Mouse (Mus musculus): ENCODE measurements around the gene Sec24c.
A peak's percentile ranks its signal among the peaks of the same experiment; 100 is the strongest.
"Not testable (repeated sequence)": the region's sequence is repeated elsewhere in the genome, so short reads cannot be mapped to it uniquely, and the experiment has no call there.

Sec24c gene

DNA sequence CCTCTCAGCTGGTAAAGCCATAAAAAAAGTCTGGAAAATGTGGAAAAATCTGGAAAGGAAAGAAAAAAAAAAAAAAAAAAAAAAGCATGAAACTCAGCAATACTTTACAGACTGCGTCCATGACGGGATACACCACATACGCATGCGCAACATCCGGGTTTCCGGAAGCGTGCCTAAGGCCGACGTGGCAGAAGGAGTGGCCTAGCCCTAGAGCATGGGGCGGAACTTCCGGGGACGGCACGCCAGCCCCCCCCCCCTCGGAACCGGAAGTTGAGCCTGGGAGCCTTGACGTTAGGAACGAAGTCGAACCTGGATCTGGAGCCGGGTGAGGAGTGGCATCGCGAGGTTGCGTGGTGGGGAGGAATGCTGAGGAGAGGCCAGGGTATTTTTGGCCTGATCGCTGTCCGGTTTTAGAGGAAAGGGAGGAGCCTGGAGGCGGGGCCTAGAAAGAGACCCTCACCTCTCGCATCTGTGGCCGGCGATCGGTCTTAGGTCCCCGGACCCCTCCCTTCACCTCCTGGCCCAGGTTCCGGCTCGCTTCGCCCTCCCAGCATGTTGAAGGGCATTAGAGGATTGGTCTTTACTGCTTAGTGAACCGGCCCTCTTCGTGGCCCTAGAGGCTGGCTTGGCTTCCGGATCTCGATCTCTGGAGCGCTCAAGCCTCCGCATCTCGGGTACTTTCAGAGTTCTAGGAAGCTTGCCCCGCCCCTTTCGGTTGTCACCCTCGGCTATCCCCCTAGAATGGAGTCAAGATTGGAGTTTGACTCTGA is at the start of gene Sec24c:
Gene Sec24c (plus strand): TSS at position 245 of the 770 bp plus-strand sequence.
- peak; percentile 99 for DNase-seq (ENCODE audit: low spot score)

DNA sequence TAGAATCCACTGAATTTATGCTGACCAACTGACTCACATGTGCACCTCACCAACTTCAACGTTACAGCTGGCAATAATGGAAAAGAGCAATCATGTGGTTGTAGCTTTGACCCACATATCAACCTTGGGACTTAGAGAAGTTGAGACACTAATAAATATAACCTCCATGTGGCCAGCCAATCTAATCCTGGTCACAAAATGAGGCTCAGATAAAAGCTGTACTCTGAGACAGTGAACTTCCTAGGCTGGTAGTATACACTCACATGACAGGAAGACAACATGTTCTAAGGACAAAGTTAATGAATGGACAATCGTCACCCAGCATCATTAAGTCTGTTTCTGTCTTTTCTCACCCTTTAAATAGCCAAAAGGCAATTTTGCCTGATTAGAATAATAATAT is 47.7 kb upstream of the Sec24c start:
- no peak for DNase-seq (ENCODE audit: low spot score)

DNA sequence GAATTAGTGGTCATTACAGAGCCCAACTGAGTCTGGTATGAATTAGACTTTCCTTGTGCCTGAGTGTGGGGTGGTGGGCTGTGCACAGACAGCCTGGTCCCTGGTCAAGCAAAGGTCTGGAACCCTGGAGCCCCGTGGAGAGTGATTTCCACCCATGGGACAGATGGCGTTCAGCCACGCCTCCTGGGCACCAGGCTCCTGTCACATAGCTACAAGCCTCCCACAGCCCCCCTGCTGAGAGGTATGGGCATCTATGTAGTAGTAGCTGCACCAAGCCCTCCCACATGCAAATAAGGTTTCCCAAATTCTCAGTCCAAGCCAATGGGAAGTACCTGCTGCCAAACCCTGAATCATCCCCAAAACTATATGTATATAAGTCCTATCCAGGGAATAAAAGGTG is 47.1 kb upstream of the Sec24c start:
- no peak for DNase-seq (ENCODE audit: low spot score)

DNA sequence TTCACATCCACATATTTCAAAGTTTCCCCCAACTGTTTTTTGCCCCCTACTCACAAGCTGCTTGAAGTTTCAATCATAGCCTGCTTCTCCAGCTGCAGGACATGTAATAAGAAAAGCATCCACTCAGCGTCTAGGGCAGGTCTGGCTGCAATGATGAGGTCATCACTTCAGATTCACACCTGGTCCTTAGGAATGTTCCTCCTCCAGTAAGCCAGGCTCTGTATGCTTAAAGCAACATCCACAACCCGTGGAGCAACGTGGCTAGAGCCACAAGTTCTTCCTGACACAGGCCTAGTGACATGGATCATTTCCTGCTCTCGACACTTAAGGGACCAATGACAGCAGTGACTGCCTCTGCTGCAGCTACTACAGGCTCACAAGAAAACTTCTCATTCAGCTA is 42.9 kb upstream of the Sec24c start:
- DNase-seq (ENCODE audit: low spot score): no peak

DNA sequence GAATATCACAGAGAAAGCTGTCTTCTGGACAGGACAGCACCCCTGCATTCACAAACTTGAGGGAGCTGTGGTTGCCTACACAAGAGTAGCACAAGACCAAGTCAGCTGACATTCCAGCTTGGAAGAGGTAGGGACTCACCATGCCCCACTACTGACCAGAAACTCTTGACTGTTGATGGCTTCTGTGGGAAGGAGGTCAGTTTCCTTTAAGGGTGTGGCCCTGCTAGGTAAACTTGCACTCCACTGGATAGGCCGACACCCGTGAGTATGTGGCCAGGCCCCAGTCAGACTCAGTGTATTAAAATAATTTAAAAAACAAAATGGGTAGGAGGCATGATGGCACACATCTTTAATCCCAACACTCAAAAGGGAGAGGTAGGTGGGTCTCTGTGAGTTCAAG is 38.6 kb upstream of the Sec24c start:
- DNase-seq (ENCODE audit: low spot score): no peak

DNA sequence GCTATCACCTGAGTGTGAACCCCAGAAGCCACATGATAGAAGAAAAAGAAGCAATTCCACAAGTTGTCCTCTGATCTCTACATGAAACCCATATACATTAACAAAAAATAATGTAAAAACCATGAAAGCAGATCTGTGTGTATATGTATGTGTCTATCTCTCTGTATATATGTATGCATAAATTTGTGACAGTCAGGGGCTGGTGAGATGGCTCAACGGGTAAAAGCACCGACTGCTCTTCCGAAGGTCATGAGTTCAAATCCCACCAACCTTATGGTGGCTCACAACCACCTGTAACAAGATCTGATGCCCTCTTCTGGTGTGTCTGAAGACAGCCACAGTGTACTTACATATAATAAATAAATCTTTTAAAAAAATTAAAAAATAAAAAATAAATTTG is 37.1 kb upstream of the Sec24c start:
- DNase-seq (ENCODE audit: low spot score): not testable (repeated sequence)

DNA sequence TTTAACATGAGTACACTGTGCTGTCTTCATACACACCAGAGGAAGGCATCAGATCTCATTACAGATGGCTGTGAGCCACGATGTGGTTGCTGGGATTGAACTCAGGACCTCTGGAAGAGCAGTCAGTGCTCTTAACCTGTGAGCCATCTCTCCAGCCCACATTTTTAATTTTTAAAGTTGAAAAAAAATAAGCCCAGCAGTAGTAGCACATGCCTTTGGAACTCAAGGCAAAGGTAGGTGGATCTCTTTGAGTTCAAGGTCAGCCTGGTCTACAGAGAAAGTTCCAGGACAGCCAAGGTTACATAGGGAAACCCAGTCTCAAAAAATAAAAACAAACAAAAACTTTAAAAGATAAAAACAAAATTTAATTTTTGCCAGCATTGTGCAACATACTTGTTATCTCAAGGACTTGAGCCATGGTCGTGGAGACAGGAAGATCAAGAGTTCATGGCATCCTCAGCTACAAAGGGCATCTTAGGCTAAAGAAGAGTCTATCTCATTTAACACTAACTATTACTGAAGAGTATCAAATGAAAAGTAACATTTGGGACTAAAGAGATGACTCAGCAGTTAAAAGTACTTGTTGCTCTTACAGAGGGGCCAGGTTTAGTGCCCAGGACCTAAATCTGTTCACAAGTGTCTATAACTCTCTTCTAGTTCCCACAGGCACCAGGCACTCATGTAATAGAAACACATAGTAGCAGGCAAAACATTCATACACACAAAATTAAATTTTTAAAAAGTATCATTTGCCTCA is 36.1 kb upstream of the Sec24c start:
- no peak for DNase-seq (ENCODE audit: low spot score)

DNA sequence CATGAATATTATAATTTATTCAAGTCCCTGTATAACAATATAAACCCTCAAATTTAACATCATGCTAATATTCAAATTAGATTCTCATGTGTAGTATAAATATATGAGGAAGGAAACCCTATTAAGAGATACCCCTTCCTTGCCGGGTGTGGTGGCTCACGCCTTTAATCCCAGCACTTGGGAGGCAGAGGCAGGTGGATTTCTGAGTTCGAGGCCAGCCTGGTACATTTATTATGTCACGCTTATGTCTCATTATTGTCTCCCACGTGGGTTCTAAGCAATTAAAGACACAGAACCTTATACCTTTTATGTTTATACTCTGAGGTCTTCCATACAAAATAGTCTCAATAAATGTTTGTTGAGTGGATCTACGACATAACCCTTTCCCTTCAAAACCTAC is 35.4 kb upstream of the Sec24c start:
- no peak for DNase-seq (ENCODE audit: low spot score)

DNA sequence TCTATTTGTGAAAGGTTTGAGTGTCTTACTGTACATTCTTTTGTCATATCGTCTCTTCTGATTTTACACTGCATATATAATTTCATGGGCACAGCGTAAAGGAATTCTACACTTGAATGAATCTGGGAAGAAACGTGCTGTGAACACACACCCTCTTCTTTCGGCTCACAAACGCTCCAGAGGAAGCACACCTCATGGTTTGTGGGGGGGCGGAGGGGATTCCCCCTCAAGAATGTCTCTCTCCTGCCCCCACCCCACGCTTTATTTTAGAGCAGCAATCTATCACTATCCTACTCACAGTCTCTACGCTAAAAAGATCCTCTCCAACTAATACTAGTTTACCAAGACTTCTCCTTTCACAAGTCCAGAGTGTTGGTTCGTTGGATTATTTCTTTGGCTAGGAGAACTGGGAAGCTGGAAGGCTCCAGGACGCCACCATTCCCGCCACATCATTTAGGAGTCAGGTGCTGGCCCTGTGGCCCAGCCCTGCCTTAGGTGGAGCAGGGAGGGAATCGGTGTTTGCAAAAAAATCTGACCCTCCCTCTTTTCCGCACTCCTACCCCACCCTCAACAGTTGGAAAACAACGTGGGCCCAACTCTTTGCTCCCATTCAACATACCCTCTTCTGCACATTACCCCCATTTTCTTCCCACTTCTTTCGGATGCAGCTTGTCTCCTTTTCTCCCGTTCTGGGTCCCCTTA is 34.0 kb upstream of the Sec24c start:
- DNase-seq (ENCODE audit: low spot score): no peak

DNA sequence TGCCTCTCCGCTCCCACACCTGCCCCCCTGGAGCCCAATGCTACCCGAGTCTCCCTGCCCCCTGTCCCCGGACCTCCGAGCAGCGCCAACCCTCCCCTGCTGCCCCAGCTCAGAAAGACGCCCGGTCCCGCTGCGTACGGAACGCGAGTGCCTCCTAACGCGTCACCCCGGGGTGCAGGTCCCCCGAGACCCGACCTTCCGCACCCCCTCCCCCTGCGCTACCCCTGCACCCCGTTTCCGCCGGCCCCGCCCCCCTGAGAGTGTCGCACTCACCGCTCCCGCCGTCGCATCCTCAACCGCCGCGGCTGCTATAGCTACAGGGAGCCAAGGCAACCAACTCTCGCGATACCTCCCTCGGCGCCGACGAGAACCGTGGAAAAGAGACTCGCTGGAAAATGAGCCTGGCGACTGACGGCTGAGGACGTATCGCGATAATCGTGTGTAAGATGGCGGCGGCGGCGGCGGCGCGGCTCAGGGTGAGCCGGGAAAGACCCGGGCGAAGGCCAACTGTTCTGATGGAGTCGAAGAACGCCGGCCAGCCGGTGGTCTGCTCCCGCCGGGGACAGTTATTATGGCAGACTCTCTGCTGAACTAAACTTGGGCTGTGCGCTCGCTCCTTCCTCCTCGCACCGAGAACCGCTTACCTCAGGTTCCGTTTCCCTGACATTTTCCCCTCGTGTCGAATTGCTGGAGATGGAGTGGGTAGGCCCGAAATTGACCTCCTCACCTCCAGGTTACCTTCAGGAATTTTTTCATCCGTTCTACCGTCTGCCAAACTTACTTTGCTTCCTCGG is 33.3 kb upstream of the Sec24c start, which contains the start of gene Usp54:
Gene Usp54 (minus strand): TSS at position 420 of the 794 bp plus-strand sequence.
- peak; percentile 98 for DNase-seq (ENCODE audit: low spot score)

DNA sequence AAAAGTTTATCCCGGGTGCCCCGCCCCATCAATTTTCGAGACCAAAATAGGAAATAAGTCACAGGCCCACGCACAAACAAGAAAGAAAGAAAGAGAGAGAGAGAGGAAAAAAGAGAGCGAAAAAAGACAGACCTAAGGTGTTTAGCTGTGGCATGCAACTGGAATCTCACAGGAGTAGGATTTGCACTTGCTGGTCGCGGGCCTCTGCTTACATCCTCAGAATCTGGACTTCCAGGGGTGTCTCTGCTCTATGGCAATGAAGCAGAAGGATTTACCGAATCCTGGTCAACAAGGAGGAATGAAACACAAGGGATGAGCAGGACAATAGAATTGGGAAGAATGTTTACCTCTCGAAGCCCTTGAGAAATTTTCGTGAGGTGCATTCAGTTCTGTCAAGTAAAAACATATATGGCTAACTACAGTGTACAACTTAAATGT is 32.7 kb upstream of the Sec24c start:
- no peak for DNase-seq (ENCODE audit: low spot score)

DNA sequence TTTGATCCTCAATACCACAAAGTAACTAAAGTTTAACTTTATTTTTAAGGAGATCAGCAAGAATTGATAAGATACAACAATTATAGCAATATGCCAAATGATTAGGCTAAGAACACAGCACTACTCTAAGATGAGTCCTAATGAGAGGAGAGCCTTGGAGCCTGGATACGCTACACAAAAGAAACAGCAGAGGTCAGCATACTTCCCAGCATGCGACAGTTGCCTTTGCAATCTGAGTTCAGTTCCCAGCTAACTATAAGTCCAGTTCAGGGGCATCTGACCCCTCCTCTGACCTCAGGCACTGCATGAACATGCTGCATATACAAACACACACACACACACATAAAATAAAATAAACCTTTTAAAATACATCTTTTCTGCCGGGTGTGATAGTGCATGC is 28.6 kb upstream of the Sec24c start:
- DNase-seq (ENCODE audit: low spot score): no peak

DNA sequence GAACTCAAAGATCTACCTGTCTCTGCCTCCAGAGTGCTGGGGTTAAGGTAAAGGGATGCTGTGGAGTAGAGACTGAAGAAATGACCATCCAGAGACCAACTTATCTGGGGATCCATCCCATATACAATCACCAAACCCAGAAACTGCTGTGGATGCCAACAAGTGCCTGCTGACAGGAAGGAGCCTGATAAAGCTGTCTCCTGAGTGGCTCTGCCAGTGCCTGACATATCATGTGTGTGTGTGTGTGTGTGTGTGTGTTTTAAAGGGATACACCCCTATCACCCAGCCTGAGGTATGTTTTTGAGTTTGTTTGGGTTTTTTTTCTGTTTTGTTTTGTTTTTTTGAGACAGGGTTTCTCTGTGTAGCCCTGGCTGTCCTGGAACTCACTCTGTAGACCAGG is 27.7 kb upstream of the Sec24c start:
- no peak for DNase-seq (ENCODE audit: low spot score)

DNA sequence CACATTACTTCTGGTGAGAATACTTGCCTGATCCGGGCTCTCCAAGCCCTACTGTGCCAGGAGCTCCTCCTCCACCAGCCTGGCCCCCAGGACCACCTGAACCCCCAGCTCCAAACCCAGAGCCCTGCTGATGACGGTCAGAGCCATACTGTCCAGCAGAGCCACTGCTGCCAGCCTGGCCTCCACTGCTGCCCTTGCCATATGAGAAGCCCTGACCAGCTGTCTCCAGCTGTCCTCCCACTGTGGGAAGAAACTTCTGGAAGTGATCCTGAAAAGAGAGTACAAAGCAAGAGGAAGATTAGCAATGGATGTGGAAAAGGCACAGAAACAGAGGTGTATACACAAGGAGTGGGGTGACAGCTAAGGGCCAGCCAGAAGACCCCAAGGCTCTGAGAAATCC is 23.1 kb upstream of the Sec24c start:
- peak; percentile 57 for DNase-seq (ENCODE audit: low spot score)

DNA sequence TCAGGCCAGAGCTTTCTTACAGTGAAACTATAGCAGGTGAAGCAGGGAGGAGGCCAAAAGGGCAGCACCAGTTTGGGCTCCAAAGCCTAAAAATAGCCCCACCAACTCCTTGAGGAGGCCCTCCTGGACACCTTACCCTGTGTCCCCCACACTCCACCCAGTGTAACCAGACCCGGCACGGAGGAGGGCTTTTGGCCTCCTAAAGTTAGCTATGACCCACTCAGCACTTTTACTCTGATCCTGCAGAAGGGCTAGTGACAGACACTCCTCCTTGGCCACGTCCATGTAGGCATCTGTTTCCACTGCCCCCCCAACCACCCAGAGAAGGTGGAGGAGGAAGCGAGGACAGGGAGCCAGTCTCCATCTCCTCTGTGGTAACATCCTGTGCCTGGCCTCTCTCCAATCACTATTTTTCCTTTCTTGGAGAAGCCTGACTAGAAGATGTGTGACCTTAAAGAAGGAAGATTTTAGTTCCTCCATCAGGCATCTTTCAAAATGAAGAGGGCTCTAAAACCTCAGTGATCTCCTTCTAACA is 22.3 kb upstream of the Sec24c start:
- no peak for DNase-seq (ENCODE audit: low spot score)

DNA sequence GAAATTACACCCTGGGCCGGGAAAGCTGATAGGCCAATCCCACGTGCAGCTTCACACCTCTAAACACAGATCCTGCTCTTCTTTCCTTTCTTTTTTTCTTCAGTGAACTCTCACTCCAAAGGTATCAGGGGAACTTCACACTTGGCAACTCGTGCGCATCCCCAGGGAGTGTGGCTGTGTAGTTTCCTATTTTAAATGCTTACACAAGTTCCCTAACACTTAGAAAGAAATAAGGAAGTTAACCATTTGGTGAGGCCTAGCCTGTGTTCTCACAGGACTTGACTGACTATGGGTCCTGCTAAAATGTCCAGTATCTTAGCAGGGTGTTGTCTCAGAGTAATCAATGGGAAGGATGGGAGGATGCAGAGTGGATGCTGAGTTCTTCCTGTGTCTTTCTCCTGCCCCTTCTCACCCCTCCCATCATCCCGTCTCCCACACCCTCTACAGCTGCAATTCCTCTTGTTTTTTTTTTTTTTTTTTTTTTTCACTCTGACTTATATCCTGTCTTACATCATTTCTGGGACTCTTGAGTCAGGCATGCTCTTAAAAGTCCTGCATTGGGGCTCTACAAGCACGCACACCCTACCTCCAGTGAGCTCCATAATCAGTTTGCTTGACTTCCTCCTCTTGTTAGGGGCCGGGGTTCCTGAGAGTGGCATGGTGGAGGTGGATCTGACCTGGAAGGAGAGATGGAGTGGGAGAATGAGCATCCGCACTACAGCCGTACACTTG is 19.3 kb upstream of the Sec24c start:
- no peak for DNase-seq (ENCODE audit: low spot score)

DNA sequence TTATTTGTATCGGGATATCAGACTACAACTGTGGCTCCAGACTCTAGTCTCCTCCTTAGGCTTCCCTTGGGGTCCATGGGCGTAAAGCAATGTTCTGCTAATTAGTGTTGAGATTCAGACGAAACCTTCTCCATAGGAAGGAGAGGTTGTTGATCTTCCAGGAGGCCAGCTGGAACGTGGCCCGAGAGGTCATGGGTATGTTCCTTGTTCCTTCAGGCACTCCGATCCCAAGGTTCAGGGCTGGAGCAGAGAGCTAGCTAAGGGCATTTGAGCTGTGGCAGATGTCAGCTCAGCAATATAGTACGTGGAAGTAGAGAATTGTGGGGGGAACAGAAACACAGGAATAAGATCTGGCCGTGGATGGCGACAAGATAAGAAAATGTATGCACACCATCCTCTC is 18.4 kb upstream of the Sec24c start:
- peak; percentile 79 for DNase-seq (ENCODE audit: low spot score)

DNA sequence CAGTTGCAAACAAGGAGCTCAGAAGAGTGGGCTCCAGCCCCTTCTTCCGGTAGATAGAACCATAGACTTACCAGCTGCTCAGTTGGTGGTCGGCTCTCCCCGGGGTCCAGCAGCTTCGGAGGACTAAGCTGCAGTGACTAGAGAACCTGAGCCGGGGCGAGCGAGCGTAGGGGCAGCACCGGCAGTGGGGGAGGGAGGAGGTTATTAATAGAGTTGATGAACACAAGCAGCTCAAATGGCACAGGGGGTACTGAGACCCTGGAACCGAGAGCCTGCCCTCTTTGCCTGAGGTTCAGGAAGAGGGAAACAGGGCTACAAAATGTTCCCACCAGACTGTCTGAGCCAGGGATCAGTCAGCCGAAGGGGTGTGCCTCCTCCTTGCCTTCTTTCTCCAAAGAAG is 17.7 kb upstream of the Sec24c start, which contains the start of gene Myoz1:
Gene Myoz1 (minus strand): TSS at position 180 of the 400 bp plus-strand sequence.
- DNase-seq (ENCODE audit: low spot score): no peak

DNA sequence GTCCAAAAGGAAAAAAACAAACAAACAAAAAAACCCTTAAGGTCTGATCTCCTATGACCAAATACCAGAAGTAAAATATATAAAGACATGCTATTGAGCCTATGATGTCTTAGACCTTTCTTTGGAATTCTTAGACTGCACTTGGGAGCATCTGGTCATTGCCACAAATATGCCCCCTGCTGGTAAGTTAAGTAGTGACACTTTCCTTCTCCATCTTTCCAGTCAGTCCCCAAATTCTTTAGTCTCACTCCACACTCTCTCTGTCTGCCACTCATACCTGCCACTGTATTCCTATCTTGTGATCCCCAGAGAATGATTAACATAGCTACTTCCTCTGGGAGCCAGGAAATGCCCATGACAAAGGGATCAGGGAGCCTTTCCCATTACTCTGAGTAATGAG is 15.8 kb upstream of the Sec24c start:
- DNase-seq (ENCODE audit: low spot score): no peak

DNA sequence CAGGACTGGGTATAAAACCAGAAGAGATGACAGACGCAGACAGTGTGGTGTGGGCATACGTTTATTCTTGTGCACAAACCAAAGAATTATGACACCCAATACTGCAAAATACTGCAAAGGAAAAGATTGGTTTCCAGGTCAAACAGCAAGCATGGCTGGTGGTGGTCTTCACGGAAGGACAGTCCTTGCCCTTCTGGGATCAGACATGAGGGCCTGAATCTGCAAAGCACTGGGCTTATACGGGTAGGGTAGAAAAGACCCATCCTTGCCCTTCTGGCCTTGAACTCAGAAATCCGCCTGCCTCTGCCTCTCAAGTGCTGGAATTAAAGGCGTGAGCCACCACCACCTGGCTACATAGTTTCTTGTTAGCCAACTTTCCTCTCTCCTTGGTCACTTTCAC is 15.2 kb upstream of the Sec24c start:
- DNase-seq (ENCODE audit: low spot score): no peak

DNA sequence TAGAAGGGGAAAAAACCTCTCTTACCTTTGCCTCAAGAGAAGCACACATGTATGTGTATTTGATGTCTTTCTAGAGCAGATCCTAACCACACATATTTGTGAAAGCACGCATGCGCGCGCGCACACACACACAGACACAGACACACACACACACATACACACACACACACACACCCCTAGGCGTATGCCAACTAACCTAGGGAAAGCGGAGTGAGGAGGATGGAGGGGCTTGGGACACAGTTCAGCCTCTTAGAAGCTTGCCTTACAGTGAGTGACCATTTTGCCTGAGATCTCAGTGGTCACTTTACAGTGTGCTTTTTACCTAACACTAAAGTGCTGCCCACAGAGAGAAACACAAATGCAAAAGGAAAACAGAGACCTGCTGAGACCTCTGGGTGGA is 14.4 kb upstream of the Sec24c start:
- DNase-seq (ENCODE audit: low spot score): no peak
